Mouse (Mus musculus) spleen, adult 2 months (tissue): Measurements from ENCODE around the gene Smg6.

ENCODE experiments used
- CTCF ChIP-seq: fragments of 200-500 bp; IDR thresholded peaks from 2 replicates; pipeline ENCODE4 v1.5.1; 2011; ENCODE audit warnings: mild to moderate bottlenecking, inconsistent platforms; ENCODE audit not compliant: insufficient read depth, insufficient read length, insufficient replicate concordance; ENCODE audit errors: extremely low read depth
- POLR2A ChIP-seq: fragments of 200-500 bp; IDR thresholded peaks from 2 replicates; pipeline ENCODE4 v1.6.1; 2011; ENCODE audit warnings: low read depth, low read length, inconsistent platforms

DNA sequence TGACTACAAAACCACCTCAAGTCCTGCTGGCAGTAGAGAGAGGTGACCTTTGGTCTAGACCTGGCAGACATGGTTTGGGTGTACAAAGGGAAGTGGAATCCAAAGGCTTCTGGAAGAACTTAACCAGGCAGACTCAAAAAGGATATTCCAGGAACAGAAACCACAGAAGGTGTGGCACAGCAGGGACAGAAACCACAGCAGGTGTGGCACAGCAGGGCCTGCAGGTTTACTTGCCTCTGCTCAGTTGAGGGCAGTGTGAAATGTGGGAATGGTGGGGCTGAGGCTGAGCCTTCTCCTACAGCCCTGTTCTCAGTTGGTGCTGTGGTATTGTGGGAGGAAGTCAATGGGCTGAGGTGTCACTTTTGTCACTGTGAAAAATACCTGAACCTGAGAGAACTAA, 29.3 kb downstream of the Smg6 start:
- TF ChIP-seq CTCF (no peak), POLR2A (no peak)
